Mouse (Mus musculus): ENCODE measurements at regions not wholly inside any gene's neighbourhood (a gene's known extent, or its start where the extent isn't known, plus 50 kb on each side); places are given as distances from the start of the nearest gene placed in this dataset.

- no peak overlapping the region for H3K4me3 ChIP-seq (ENCODE audit: low read length)
- WGBS, result 74% methylated on average over 5 of the region's 5 CpGs
- H3K27me3 ChIP-seq (replicated peaks; ENCODE audit: control insufficient read depth, insufficient read depth, low read length), result no peaks in the 10 kb centered on the region
- no peaks in the 10 kb centered on the region for H3K4me1 ChIP-seq (ENCODE audit: control insufficient read depth, insufficient read depth, low read depth, low read length)
- ATAC-seq, result no peak
- no peak overlapping the region for H3K4me2 ChIP-seq (ENCODE audit: low read length)
- H3K9ac ChIP-seq (ENCODE audit: low read depth, low read length), result no peak overlapping the region
- H3K36me3 ChIP-seq (ENCODE audit: control insufficient read depth, insufficient read depth, low read length), result no peaks in the 10 kb centered on the region
- no peaks in the 10 kb centered on the region for H3K9me3 ChIP-seq (ENCODE audit: control insufficient read depth, low read length)
- H3K27ac ChIP-seq (ENCODE audit: low read depth, low read length), result no peak overlapping the region
These were observed 229.3 kb upstream of the Bmper start for GRCm38 (mm10) chr9:22993531-22993930.

- Histone ChIP-seq H3K9ac (ENCODE audit: low read depth, low read length) (no peak overlapping the region), H3K27me3 (replicated peaks; ENCODE audit: control insufficient read depth, insufficient read depth, low read length) (no peaks in the 10 kb centered on the region), H3K4me1 (ENCODE audit: control insufficient read depth, insufficient read depth, low read depth, low read length) (no peaks in the 10 kb centered on the region), H3K4me2 (ENCODE audit: low read length) (no peak overlapping the region), H3K4me3 (ENCODE audit: low read length) (no peak overlapping the region), H3K27ac (ENCODE audit: low read depth, low read length) (no peak overlapping the region), H3K9me3 (ENCODE audit: control insufficient read depth, low read length) (no peaks in the 10 kb centered on the region), H3K36me3 (ENCODE audit: control insufficient read depth, insufficient read depth, low read length) (no peaks in the 10 kb centered on the region)
- 77% methylated on average over 9 of the region's 9 CpGs for WGBS
- ATAC-seq, result no peak
These were observed 227.3 kb upstream of the Bmper start for GRCm38 (mm10) chr9:22995564-22995963.

GRCm38 (mm10) chr9:22998306-22998705, 224.6 kb upstream of the Bmper start:
- ATAC-seq, result no peak
- H3K4me3 ChIP-seq (ENCODE audit: low read length), result no peak overlapping the region
- H3K27me3 ChIP-seq (replicated peaks; ENCODE audit: control insufficient read depth, insufficient read depth, low read length), result no peaks in the 10 kb centered on the region
- no peak overlapping the region for H3K4me2 ChIP-seq (ENCODE audit: low read length)
- no peaks in the 10 kb centered on the region for H3K4me1 ChIP-seq (ENCODE audit: control insufficient read depth, insufficient read depth, low read depth, low read length)
- no peaks in the 10 kb centered on the region for H3K36me3 ChIP-seq (ENCODE audit: control insufficient read depth, insufficient read depth, low read length)
- H3K9me3 ChIP-seq (ENCODE audit: control insufficient read depth, low read length), result no peaks in the 10 kb centered on the region
- H3K27ac ChIP-seq (ENCODE audit: low read depth, low read length), result no peak overlapping the region
- no peak overlapping the region for H3K9ac ChIP-seq (ENCODE audit: low read depth, low read length)
- 72% methylated on average over 6 of the region's 6 CpGs for WGBS

GRCm38 (mm10) chr9:22999181-22999580, 223.7 kb upstream of the Bmper start:
- no peak overlapping the region for H3K9ac ChIP-seq (ENCODE audit: low read depth, low read length)
- WGBS, result 87% methylated on average over 4 of the region's 4 CpGs
- H3K4me1 ChIP-seq (ENCODE audit: control insufficient read depth, insufficient read depth, low read depth, low read length), result no peaks in the 10 kb centered on the region
- no peaks in the 10 kb centered on the region for H3K36me3 ChIP-seq (ENCODE audit: control insufficient read depth, insufficient read depth, low read length)
- H3K27ac ChIP-seq (ENCODE audit: low read depth, low read length), result no peak overlapping the region
- no peaks in the 10 kb centered on the region for H3K9me3 ChIP-seq (ENCODE audit: control insufficient read depth, low read length)
- H3K4me3 ChIP-seq (ENCODE audit: low read length), result no peak overlapping the region
- H3K4me2 ChIP-seq (ENCODE audit: low read length), result no peak overlapping the region
- no peak for ATAC-seq
- H3K27me3 ChIP-seq (replicated peaks; ENCODE audit: control insufficient read depth, insufficient read depth, low read length), result no peaks in the 10 kb centered on the region

- Histone ChIP-seq H3K4me1 (ENCODE audit: control insufficient read depth, insufficient read depth, low read depth, low read length) (no peaks in the 10 kb centered on the region; the same call in none of the 2 replicates), H3K36me3 (ENCODE audit: control insufficient read depth, insufficient read depth, low read length) (no peaks in the 10 kb centered on the region), H3K9me3 (ENCODE audit: control insufficient read depth, low read length) (no peaks in the 10 kb centered on the region), H3K4me3 (ENCODE audit: low read length) (no peak overlapping the region), H3K4me2 (ENCODE audit: low read length) (no peak overlapping the region), H3K27ac (ENCODE audit: low read depth, low read length) (no peak overlapping the region), H3K9ac (ENCODE audit: low read depth, low read length) (no peak overlapping the region), H3K27me3 (replicated peaks; ENCODE audit: control insufficient read depth, insufficient read depth, low read length) (no peaks in the 10 kb centered on the region; the same call in 1 of the 2 replicates)
- WGBS, result 87% methylated on average over 3 of the region's 3 CpGs
- no peak for ATAC-seq
These were observed 222.7 kb upstream of the Bmper start for GRCm38 (mm10) chr9:23000200-23000599.

GRCm38 (mm10) chr9:23003195-23004061, 219.4 kb upstream of the Bmper start:
- no peak for ATAC-seq
- Histone ChIP-seq H3K4me1 (ENCODE audit: control insufficient read depth, insufficient read depth, low read depth, low read length) (peaks cover 2% of the 10 kb centered on the region), H3K27me3 (replicated peaks; ENCODE audit: control insufficient read depth, insufficient read depth, low read length) (no peaks in the 10 kb centered on the region; the same call in 1 of the 2 replicates), H3K9me3 (ENCODE audit: control insufficient read depth, low read length) (no peaks in the 10 kb centered on the region), H3K27ac (ENCODE audit: low read depth, low read length) (no peak overlapping the region), H3K4me2 (ENCODE audit: low read length) (no peak overlapping the region), H3K4me3 (ENCODE audit: low read length) (no peak overlapping the region), H3K9ac (ENCODE audit: low read depth, low read length) (no peak overlapping the region), H3K36me3 (ENCODE audit: control insufficient read depth, insufficient read depth, low read length) (no peaks in the 10 kb centered on the region)
- 62% methylated on average over 14 of the region's 14 CpGs for WGBS

- Histone ChIP-seq H3K9me3 (ENCODE audit: control insufficient read depth, low read length) (no peaks in the 10 kb centered on the region), H3K4me1 (ENCODE audit: control insufficient read depth, insufficient read depth, low read depth, low read length) (peaks cover 2% of the 10 kb centered on the region), H3K36me3 (ENCODE audit: control insufficient read depth, insufficient read depth, low read length) (no peaks in the 10 kb centered on the region), H3K4me2 (ENCODE audit: low read length) (no peak overlapping the region), H3K27ac (ENCODE audit: low read depth, low read length) (no peak overlapping the region), H3K9ac (ENCODE audit: low read depth, low read length) (no peak overlapping the region), H3K27me3 (replicated peaks; ENCODE audit: control insufficient read depth, insufficient read depth, low read length) (no peaks in the 10 kb centered on the region; the same call in none of the 2 replicates), H3K4me3 (ENCODE audit: low read length) (no peak overlapping the region)
- no peak for ATAC-seq
- WGBS, result 40% methylated on average over 7 of the region's 7 CpGs
These were observed 217.9 kb upstream of the Bmper start for GRCm38 (mm10) chr9:23005005-23005404.

- Histone ChIP-seq H3K4me2 (ENCODE audit: low read length) (peak overlapping the region; percentile 41), H3K27me3 (replicated peaks; ENCODE audit: control insufficient read depth, insufficient read depth, low read length) (peaks cover 6% of the 10 kb centered on the region), H3K4me3 (ENCODE audit: low read length) (peak overlapping the region; percentile 7; the same call in 1 of the 2 replicates), H3K27ac (ENCODE audit: low read depth, low read length) (no peak overlapping the region; the same call in 1 of the 2 replicates), H3K9ac (ENCODE audit: low read depth, low read length) (0 out of 2 replicates have a peak overlapping the region, but pooled peaks have one; percentile 17), H3K4me1 (ENCODE audit: control insufficient read depth, insufficient read depth, low read depth, low read length) (peaks cover 13% of the 10 kb centered on the region), H3K9me3 (ENCODE audit: control insufficient read depth, low read length) (no peaks in the 10 kb centered on the region), H3K36me3 (ENCODE audit: control insufficient read depth, insufficient read depth, low read length) (no peaks in the 10 kb centered on the region)
- WGBS, result 7% methylated on average over 24 of the region's 24 CpGs
- 0 out of 2 replicates have a peak, but pooled peaks have one; percentile 14 for ATAC-seq
These were observed 213.3 kb upstream of the Bmper start for GRCm38 (mm10) chr9:23009462-23010183.

GRCm38 (mm10) chr9:23011316-23011959, 211.4 kb upstream of the Bmper start:
- WGBS, result 4% methylated on average over 7 of the region's 7 CpGs
- no peak overlapping the region for H3K9ac ChIP-seq (ENCODE audit: low read depth, low read length)
- no peaks in the 10 kb centered on the region for H3K36me3 ChIP-seq (ENCODE audit: control insufficient read depth, insufficient read depth, low read length)
- H3K4me3 ChIP-seq (ENCODE audit: low read length), result no peak overlapping the region
- H3K4me1 ChIP-seq (ENCODE audit: control insufficient read depth, insufficient read depth, low read depth, low read length), result peaks cover 11% of the 10 kb centered on the region
- no peak overlapping the region for H3K4me2 ChIP-seq (ENCODE audit: low read length)
- no peak overlapping the region for H3K27ac ChIP-seq (ENCODE audit: low read depth, low read length)
- H3K9me3 ChIP-seq (ENCODE audit: control insufficient read depth, low read length), result no peaks in the 10 kb centered on the region
- peak; percentile 69 for ATAC-seq
- H3K27me3 ChIP-seq (replicated peaks; ENCODE audit: control insufficient read depth, insufficient read depth, low read length), result peaks cover 6% of the 10 kb centered on the region

Data from hindbrain, embryonic 16.5 days (tissue).